Comparison of ENCODE assay signal across 18 mouse cellular contexts in the genomic region with DNA sequence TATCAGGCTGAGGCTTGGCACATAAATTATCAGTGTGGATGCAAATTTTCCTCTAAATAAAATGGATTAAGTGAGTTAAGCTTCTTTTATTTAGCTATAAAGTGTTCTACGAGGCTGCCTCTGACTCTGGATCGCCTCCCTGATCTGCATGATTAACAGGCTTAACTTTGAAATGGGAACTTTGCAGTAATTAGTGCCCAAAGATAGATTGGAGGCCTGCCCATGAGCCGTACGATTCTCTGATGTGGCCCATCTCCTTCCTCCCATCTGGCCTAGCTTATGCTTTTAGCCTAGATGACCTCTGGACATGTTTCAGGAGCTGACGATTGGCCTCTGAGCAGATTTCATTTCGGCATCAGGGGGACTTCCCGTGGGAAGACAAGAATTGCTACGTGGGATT.
DNase-seq lines count a peak whose midpoint lies in the region; ATAC-seq lines count a peak whose summit lies in the region.
"Had no signal": no experiment of that assay in that cellular context is flagged by ENCODE, and none has a peak within 500 bp of the region (broad histone marks: within the 10 kb centered on the region; RNA-seq: fewer than 3 reads in every experiment).

No protein-coding gene starts in this region.

- peaks cover 22% of the 10 kb centered on the region for H3K4me1 ChIP-seq in hindbrain, embryonic 14.5 days (replicated peaks; ENCODE audit: control insufficient read depth, insufficient read depth, low read length)
- H3K4me1 ChIP-seq in hindbrain, embryonic 10.5 days (replicated peaks) = peaks cover 35% of the 10 kb centered on the region
- H3K4me1 ChIP-seq in forebrain, embryonic 16.5 days (replicated peaks; ENCODE audit: control insufficient read depth, insufficient read depth, low read length) = peaks cover 17% of the 10 kb centered on the region

- H3K27ac ChIP-seq in hindbrain, embryonic 14.5 days = peak overlapping the region; percentile 64; the same call in 1 of the 2 replicates
- no peak overlapping the region for H3K27ac ChIP-seq in hindbrain, embryonic 10.5 days
- H3K27ac ChIP-seq in forebrain, embryonic 16.5 days (ENCODE audit: low read length) = no peak overlapping the region
- H3K27ac ChIP-seq: embryonic facial prominence, embryonic 10.5 days; limb, embryonic 15.5 days had no signal

- DNase-seq in hindbrain, embryonic 14.5 days (ENCODE audit: low spot score) = no peak
- DNase-seq in hindbrain, embryonic 10.5 days (ENCODE audit: low spot score) = no peak
- DNase-seq in Muller cell, postnatal 12 days (ENCODE audit: inconsistent ontology term) = peak; percentile 68
- DNase-seq in retina, adult 2 months (ENCODE audit: low read depth, low spot score) = peak; percentile 22
- no peak for DNase-seq in neural tube, embryonic 10.5 days (ENCODE audit: extremely low spot score, low spot score)
- DNase-seq: cerebellum, postnatal 25 days; gastrocnemius, postnatal 36 days; heart, postnatal 10 days; kidney, adult 2 months; kidney, postnatal 36 days; lung, adult 18-20 months; lung, postnatal 36 days; right cerebral cortex, adult 18-20 months had no signal

- no peaks in the 10 kb centered on the region for H3K36me3 ChIP-seq in hindbrain, embryonic 14.5 days (replicated peaks; ENCODE audit: control insufficient read depth, insufficient read depth)
- H3K36me3 ChIP-seq in hindbrain, embryonic 10.5 days = peaks cover 7% of the 10 kb centered on the region; the same call in 1 of the 2 replicates
- no peaks in the 10 kb centered on the region for H3K36me3 ChIP-seq in forebrain, embryonic 16.5 days (ENCODE audit: control insufficient read depth, insufficient read depth)
- H3K36me3 ChIP-seq: neural tube, embryonic 15.5 days had no signal

- H3K4me2 ChIP-seq in hindbrain, embryonic 14.5 days (replicated peaks) = no peak overlapping the region
- no peak overlapping the region for H3K4me2 ChIP-seq in forebrain, embryonic 16.5 days (ENCODE audit: low read length)
- H3K4me2 ChIP-seq: limb, embryonic 15.5 days had no signal

- no peak overlapping the region for H3K4me3 ChIP-seq in hindbrain, embryonic 14.5 days (replicated peaks; ENCODE audit: low read length)
- no peak overlapping the region for H3K4me3 ChIP-seq in hindbrain, embryonic 10.5 days
- H3K4me3 ChIP-seq in forebrain, embryonic 16.5 days (replicated peaks; ENCODE audit: low read length) = no peak overlapping the region
- H3K4me3 ChIP-seq: embryonic facial prominence, embryonic 10.5 days; limb, embryonic 15.5 days had no signal

- no peaks in the 10 kb centered on the region for H3K27me3 ChIP-seq in hindbrain, embryonic 14.5 days (ENCODE audit: control insufficient read depth, insufficient read depth, low read length)
- H3K27me3 ChIP-seq in hindbrain, embryonic 10.5 days (ENCODE audit: insufficient read depth, poor library complexity, severe bottlenecking) = no peaks in the 10 kb centered on the region
- peaks cover 6% of the 10 kb centered on the region; the same call in 1 of the 2 replicates for H3K27me3 ChIP-seq in forebrain, embryonic 16.5 days (replicated peaks; ENCODE audit: control insufficient read depth, insufficient read depth, low read length)
- H3K27me3 ChIP-seq: limb, embryonic 15.5 days; neural tube, embryonic 15.5 days had no signal

- WGBS in hindbrain, embryonic 14.5 days = 31% methylated on average over 8 of the region's 8 CpGs
- WGBS in hindbrain, embryonic 10.5 days = 65% methylated on average over 8 of the region's 8 CpGs
- WGBS in forebrain, embryonic 16.5 days = 10% methylated on average over 8 of the region's 8 CpGs

- no peaks in the 10 kb centered on the region for H3K9me3 ChIP-seq in hindbrain, embryonic 14.5 days (ENCODE audit: control insufficient read depth, low read length)
- no peaks in the 10 kb centered on the region for H3K9me3 ChIP-seq in hindbrain, embryonic 10.5 days
- no peaks in the 10 kb centered on the region for H3K9me3 ChIP-seq in forebrain, embryonic 16.5 days (ENCODE audit: control insufficient read depth, low read length)
- H3K9me3 ChIP-seq: embryonic facial prominence, embryonic 10.5 days; limb, embryonic 15.5 days; neural tube, embryonic 15.5 days had no signal

- ATAC-seq in hindbrain, embryonic 14.5 days (ENCODE audit: low FRiP score) = peak; percentile 51; the same call in 1 of the 2 replicates
- ATAC-seq in forebrain, embryonic 16.5 days = peak; percentile 44
- ATAC-seq in megakaryocyte progenitor cell, adult 5-6 weeks (replicated peaks; ENCODE audit: poor library complexity) = no peak

- no peak overlapping the region for H3K9ac ChIP-seq in hindbrain, embryonic 14.5 days
- no peak overlapping the region for H3K9ac ChIP-seq in forebrain, embryonic 16.5 days (replicated peaks; ENCODE audit: low read depth, low read length)
- H3K9ac ChIP-seq: limb, embryonic 15.5 days; neural tube, embryonic 15.5 days had no signal

Comparison
In these comparisons a context has a peak if more than half of its experiments do, and no peak if none do; other contexts are left out.
1. DNase-seq: peak in Muller cell, postnatal 12 days (single experiment) and retina, adult 2 months (single experiment); none in hindbrain, embryonic 14.5 days (single experiment), hindbrain, embryonic 10.5 days (single experiment) and neural tube, embryonic 10.5 days (single experiment).